11 mouse cellular contexts compared by ENCODE assay signal in the genomic region with DNA sequence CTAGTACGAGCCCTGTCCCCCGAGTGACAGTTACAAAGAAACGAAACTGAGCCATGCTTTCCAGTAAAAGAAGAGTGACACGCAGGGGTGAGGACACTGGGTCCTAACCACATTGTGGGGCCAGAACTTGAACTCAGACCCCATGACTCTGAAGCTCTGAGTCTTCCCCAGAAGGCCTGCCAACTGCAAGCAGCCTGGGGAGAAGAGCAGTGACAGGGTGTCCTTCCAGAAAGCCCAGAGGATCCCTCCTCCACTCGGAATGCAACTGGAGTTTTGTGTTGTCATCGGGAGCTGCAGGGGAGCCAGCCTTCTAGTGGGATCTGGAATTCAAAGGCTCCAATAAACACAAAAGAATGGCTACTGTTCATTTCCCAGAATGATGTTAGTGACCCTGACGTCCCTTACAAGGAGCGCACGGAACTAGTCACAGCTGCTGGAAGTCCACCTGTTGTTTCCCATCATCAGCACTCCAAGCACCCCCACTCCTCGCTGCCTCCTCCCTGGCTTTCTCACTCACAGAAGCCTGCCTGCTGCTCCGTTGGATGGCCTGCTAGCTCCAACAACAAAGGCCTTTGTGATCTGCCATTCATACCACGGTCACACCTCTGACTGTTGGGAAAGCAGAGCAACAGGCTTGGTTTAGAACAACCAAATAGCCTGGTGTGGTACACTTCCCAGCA. TPM values are rescaled to one million over a fixed set of nuclear protein-coding genes. Genes with fewer than 3 reads are reported as not detected.
DNase-seq lines count a peak whose midpoint lies in the region; ATAC-seq and TF ChIP-seq lines count a peak whose summit lies in the region.
"Had no signal": no experiment of that assay in that cellular context is flagged by ENCODE, and none has a peak within 500 bp of the region (broad histone marks: within the 10 kb centered on the region; RNA-seq: fewer than 3 reads in every experiment).

No protein-coding gene starts in this region.

- H3K9me3 ChIP-seq in heart, embryonic 16.5 days (replicated peaks; ENCODE audit: control insufficient read depth, low read length) = no peaks in the 10 kb centered on the region
- no peaks in the 10 kb centered on the region for H3K9me3 ChIP-seq in E14TG2a.4 (ENCODE audit: low read length)
- H3K9me3 ChIP-seq in limb, embryonic 15.5 days = no peaks in the 10 kb centered on the region
- H3K9me3 ChIP-seq: heart, embryonic 15.5 days had no signal

- no peak overlapping the region for H3K9ac ChIP-seq in heart, embryonic 16.5 days (ENCODE audit: low read length)
- no peak overlapping the region for H3K9ac ChIP-seq in limb, embryonic 15.5 days
- H3K9ac ChIP-seq: heart, embryonic 15.5 days; liver, embryonic 14.5 days had no signal

- H3K27me3 ChIP-seq in heart, embryonic 16.5 days (ENCODE audit: control insufficient read depth, insufficient read depth, low read length) = no peaks in the 10 kb centered on the region
- H3K27me3 ChIP-seq in E14TG2a.4 (ENCODE audit: insufficient read depth, low read length) = no peaks in the 10 kb centered on the region
- H3K27me3 ChIP-seq in limb, embryonic 15.5 days = no peaks in the 10 kb centered on the region
- H3K27me3 ChIP-seq: heart, embryonic 15.5 days had no signal

- DNase-seq in heart, postnatal 25 days (ENCODE audit: low spot score) = no peak
- no peak for DNase-seq in ovary, postnatal 10 days (ENCODE audit: low spot score)
- DNase-seq in urinary bladder, postnatal 10 days (ENCODE audit: low spot score) = no peak

- H3K4me3 ChIP-seq in heart, embryonic 16.5 days (ENCODE audit: low read length) = no peak overlapping the region
- H3K4me3 ChIP-seq in E14TG2a.4 (replicated peaks; ENCODE audit: low read length) = 0 out of 2 replicates have a peak overlapping the region, but pooled peaks have one; percentile 13
- H3K4me3 ChIP-seq in brown adipose tissue, adult 24 weeks (ENCODE audit: insufficient read depth, low read depth, low read length) = no peak overlapping the region
- no peak overlapping the region for H3K4me3 ChIP-seq in limb, embryonic 15.5 days
- H3K4me3 ChIP-seq: heart, embryonic 15.5 days had no signal

- H3K27ac ChIP-seq in heart, embryonic 16.5 days (ENCODE audit: low read length) = peak overlapping the region; percentile 14; the same call in 1 of the 2 replicates
- H3K27ac ChIP-seq in brown adipose tissue, adult 24 weeks (replicated peaks; ENCODE audit: low read depth, low read length) = peak overlapping the region; percentile 69
- H3K27ac ChIP-seq in limb, embryonic 15.5 days = peak overlapping the region; percentile 68; the same call in 1 of the 2 replicates
- H3K27ac ChIP-seq: heart, embryonic 15.5 days; liver, embryonic 14.5 days had no signal

- no peak for TF ChIP-seq CTCF in E14TG2a.4 (conservative IDR thresholded peaks at IDR 0.05; ENCODE audit: low read length)

- H3K36me3 ChIP-seq in heart, embryonic 16.5 days (ENCODE audit: control insufficient read depth, insufficient read depth) = peaks cover 1% of the 10 kb centered on the region; the same call in 1 of the 2 replicates
- peaks cover 5% of the 10 kb centered on the region; the same call in 1 of the 2 replicates for H3K36me3 ChIP-seq in E14TG2a.4 (ENCODE audit: insufficient read depth, low read length)
- H3K36me3 ChIP-seq in limb, embryonic 15.5 days = peaks cover 12% of the 10 kb centered on the region

- H3K4me1 ChIP-seq in heart, embryonic 16.5 days (ENCODE audit: control insufficient read depth, insufficient read depth, low read length) = peaks cover 31% of the 10 kb centered on the region
- peaks cover 65% of the 10 kb centered on the region for H3K4me1 ChIP-seq in E14TG2a.4 (replicated peaks; ENCODE audit: low read depth, low read length)
- H3K4me1 ChIP-seq in brown adipose tissue, adult 24 weeks (ENCODE audit: control insufficient read depth, insufficient read depth, insufficient read length, low read length) = peaks cover 29% of the 10 kb centered on the region
- peaks cover 16% of the 10 kb centered on the region for H3K4me1 ChIP-seq in limb, embryonic 15.5 days

- no peak overlapping the region for H3K4me2 ChIP-seq in heart, embryonic 16.5 days (ENCODE audit: low read depth, low read length)
- H3K4me2 ChIP-seq in limb, embryonic 15.5 days = no peak overlapping the region
- H3K4me2 ChIP-seq: heart, embryonic 15.5 days had no signal

- no peak for ATAC-seq in heart, embryonic 16.5 days (replicated peaks; ENCODE audit: extremely low read depth, insufficient read depth, low FRiP score)
- 0 out of 2 replicates have a peak, but pooled peaks have one; percentile 35 for ATAC-seq in limb, embryonic 15.5 days (ENCODE audit: insufficient number of reproducible peaks, low FRiP score, low TSS enrichment, low read depth)
- ATAC-seq in granulocyte monocyte progenitor cell, adult 5-6 weeks (replicated peaks; ENCODE audit: poor library complexity, severe bottlenecking) = no peak

- intact Hi-C loops in heart, postnatal 25 days (cut with DNase I) = no loop called here

- WGBS in heart, embryonic 16.5 days = 66% methylated on average over 12 of the region's 12 CpGs
- 71% methylated on average over 12 of the region's 12 CpGs for WGBS in limb, embryonic 15.5 days

RNA-seq across cellular contexts. Expression of a gene that starts 37.0 kb away (rescaled TPM):
- polyA plus RNA-seq in heart, embryonic 16.5 days (2015; fragmentation: Nextera tagmentation; extraction: Ambion mirVana) = 61.8 and 66.7 TPM in 2 replicates
- 100 to 1,000 TPM; 112 to 129 TPM for total RNA-seq in heart, postnatal 25 days (2021)
- 141 and 148 TPM in 2 replicates for polyA plus RNA-seq in brown adipose tissue, adult 24 weeks (2012; ENCODE audit: insufficient read depth, insufficient read length, missing spikeins)
- polyA plus RNA-seq in limb, embryonic 15.5 days (2015; fragmentation: Nextera tagmentation; extraction: Ambion mirVana) = 62.8 and 71.1 TPM in 2 replicates
- not detected in 2 replicates for total RNA-seq in granulocyte monocyte progenitor cell, adult 5-6 weeks (2014; fragmentation: Nextera tagmentation)
- 0.13 TPM in 1 of 2 replicates, not detected in the other for total RNA-seq in granulocyte monocyte progenitor cell, adult 5-6 weeks (2017)

RNA-seq across cellular contexts. Expression of a gene that starts 43.4 kb away (rescaled TPM):
- polyA plus RNA-seq in heart, embryonic 16.5 days (2015; fragmentation: Nextera tagmentation; extraction: Ambion mirVana) = 4.7 and 4.8 TPM in 2 replicates
- total RNA-seq in heart, postnatal 25 days (2021) = 1 to 10 TPM; 7.1 to 8.3 TPM
- 6.1 and 7.4 TPM in 2 replicates for polyA plus RNA-seq in brown adipose tissue, adult 24 weeks (2012; ENCODE audit: insufficient read depth, insufficient read length, missing spikeins)
- polyA plus RNA-seq in limb, embryonic 15.5 days (2015; fragmentation: Nextera tagmentation; extraction: Ambion mirVana) = 7.2 and 7.5 TPM in 2 replicates
- total RNA-seq in granulocyte monocyte progenitor cell, adult 5-6 weeks (2014; fragmentation: Nextera tagmentation) = 12.2 and 21.8 TPM in 2 replicates
- 0.34 and 0.93 TPM in 2 replicates for total RNA-seq in granulocyte monocyte progenitor cell, adult 5-6 weeks (2017)

RNA-seq across cellular contexts. Expression of a gene that starts 57.3 kb away (rescaled TPM):
- polyA plus RNA-seq in heart, embryonic 16.5 days (2015; fragmentation: Nextera tagmentation; extraction: Ambion mirVana) = 0.05 TPM in 1 of 2 replicates, not detected in the other
- not detected for total RNA-seq in heart, postnatal 25 days (2021)
- polyA plus RNA-seq in brown adipose tissue, adult 24 weeks (2012; ENCODE audit: insufficient read depth, insufficient read length, missing spikeins) = not detected in 2 replicates
- 0.07 TPM in 1 of 2 replicates, not detected in the other for polyA plus RNA-seq in limb, embryonic 15.5 days (2015; fragmentation: Nextera tagmentation; extraction: Ambion mirVana)
- total RNA-seq in granulocyte monocyte progenitor cell, adult 5-6 weeks (2014; fragmentation: Nextera tagmentation) = not detected in 2 replicates
- total RNA-seq in granulocyte monocyte progenitor cell, adult 5-6 weeks (2017) = 0.31 TPM in 1 of 2 replicates, not detected in the other
- polyA plus RNA-seq: heart, embryonic 15.5 days; large intestine, adult 2 months had no signal

RNA-seq across cellular contexts. Expression of a gene that starts 58.4 kb away (rescaled TPM):
- polyA plus RNA-seq in heart, embryonic 16.5 days (2015; fragmentation: Nextera tagmentation; extraction: Ambion mirVana) = 128 and 154 TPM in 2 replicates
- 100 to 1,000 TPM; 123 to 127 TPM for total RNA-seq in heart, postnatal 25 days (2021)
- polyA plus RNA-seq in brown adipose tissue, adult 24 weeks (2012; ENCODE audit: insufficient read depth, insufficient read length, missing spikeins) = 86.7 and 98.8 TPM in 2 replicates
- polyA plus RNA-seq in limb, embryonic 15.5 days (2015; fragmentation: Nextera tagmentation; extraction: Ambion mirVana) = 196 and 208 TPM in 2 replicates
- total RNA-seq in granulocyte monocyte progenitor cell, adult 5-6 weeks (2014; fragmentation: Nextera tagmentation) = 70.6 and 105 TPM in 2 replicates
- 186 and 221 TPM in 2 replicates for total RNA-seq in granulocyte monocyte progenitor cell, adult 5-6 weeks (2017)

Comparison
In these comparisons a context has a peak if more than half of its experiments do, and no peak if none do; other contexts are left out.
1. H3K27ac ChIP-seq: peak in every context shown above with its lines; median percentile 69 in brown adipose tissue, adult 24 weeks; 68 in limb, embryonic 15.5 days; 14 in heart, embryonic 16.5 days.